Mouse (Mus musculus): ENCODE results near the gene Clta.

- TF ChIP-seq EP300 (optimal IDR thresholded peaks at IDR 0.05): no peak
- no peak for TF ChIP-seq CTCF (IDR thresholded peaks at IDR 0.05; ENCODE audit: low read depth)
These were observed 630 bp upstream of the Clta start for GRCm38 (mm10) chr4:44003622-44004021.
